Mouse (Mus musculus) T-helper 2 cell (primary cell): ENCODE data around the gene Mrrf.

Source experiments
- in situ Hi-C: fragments of 300-600 bp; cut with MboI, MseI; formaldehyde crosslinking; loops from one replicate; pipeline ENCODE4 v1.15.1; 2025; ENCODE audit warnings: high pct_unique_total_duplicates

The Mrrf gene

DNA sequence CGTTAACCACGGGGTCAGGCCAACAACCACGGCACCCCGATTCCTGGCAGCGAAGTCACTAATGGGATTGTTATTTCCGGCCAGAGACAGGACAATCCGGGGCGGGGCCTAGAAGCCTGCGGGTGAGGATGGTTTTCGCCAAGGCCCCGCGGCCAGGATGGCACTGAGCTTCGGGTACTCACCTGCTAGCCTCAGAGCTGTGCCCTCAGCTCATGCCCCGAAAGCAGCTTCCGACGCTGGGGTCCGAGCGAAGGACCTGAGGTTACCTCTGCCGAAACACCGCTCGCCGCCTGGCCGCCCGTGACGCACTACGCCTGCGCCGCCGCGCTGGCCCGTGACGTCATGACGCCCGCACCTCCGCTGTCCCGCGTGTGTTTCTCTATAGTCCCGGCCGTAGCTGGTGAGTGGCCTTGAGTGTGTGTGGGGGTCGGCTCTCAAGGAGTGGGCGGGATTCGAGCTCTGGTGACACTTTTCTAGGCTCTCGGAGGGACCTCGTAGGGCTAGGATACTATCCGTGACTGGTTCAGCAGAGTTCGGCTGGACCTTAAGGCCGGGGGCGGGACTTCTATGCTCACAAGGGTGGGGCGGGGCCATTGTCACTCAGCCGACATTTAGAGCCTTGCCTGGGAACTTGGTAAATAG is at the start of gene Mrrf, which contains the start of gene Rbm18:
Mrrf (plus strand) TSS at position 90 of the 642 bp plus-strand sequence.
Rbm18 (minus strand) TSS at position 474 of the 642 bp plus-strand sequence.
- in situ Hi-C loops, result no loop called here

DNA sequence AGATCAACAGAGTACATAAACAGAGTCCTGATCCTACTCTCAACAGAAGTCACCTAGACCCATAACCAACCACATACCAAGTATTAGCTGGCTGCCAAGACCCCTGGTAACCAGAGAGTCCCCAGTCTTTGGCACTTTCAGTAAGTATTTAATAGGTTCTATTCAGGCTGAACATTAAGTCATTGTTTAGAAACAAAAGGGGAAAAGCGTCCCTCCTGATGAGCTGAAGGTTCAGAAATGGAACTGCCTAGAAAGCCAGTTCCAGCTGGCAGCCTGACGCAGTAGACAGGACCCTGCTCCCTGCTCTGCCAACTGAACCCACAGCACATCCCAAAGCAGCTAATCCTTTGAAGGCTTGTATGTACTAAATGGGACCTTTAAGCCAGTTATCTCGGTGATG is 47.0 kb upstream of the Mrrf start:
- in situ Hi-C loops, result loop anchor here (5.0 kb wide), 1 partner anchor 77 kb away; no protein-coding TSS in a partner anchor

DNA sequence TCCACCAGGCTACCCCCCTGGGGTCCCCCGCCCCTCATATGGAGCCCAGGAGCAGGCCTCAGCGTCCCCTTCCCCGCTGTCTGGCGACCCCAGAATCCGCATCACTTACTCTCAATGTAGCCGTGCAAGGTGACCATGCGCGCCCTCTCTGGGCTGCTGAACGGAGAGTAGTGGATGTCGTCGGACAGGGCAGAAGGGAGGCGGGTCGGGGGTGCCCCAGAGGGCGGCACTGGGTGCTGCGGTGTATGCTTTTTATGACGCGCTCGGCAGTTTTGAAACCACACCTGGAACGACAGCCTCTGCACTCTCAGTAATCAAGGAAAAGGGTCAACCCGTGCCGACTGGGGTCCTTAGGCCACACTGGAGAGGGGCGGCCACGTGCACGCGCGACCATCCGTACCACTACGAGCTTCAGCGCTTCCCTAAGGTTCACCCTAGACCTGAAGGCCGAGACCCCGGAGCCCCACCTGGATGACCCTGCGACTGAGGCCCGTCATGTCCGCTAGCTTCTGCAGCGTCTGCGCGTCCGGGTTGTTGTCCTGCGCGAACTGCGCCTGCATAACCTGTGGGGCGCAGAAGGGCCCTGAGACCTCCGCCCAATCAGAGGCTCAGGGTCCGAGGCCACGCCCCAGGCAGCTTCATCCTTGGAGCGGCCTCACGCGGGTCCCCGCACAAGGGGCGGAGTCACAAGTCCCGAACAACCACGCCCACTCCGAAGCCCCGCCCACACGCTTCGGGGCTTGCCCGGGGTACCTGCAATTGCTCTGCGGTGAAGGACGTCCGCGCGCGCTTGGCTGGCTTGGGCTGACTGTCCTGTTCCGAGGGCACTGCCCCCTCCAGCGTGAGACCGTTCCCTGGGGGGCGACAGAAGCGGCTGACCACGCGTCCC is 45.1 kb upstream of the Mrrf start:
- in situ Hi-C loops, result no loop called here

DNA sequence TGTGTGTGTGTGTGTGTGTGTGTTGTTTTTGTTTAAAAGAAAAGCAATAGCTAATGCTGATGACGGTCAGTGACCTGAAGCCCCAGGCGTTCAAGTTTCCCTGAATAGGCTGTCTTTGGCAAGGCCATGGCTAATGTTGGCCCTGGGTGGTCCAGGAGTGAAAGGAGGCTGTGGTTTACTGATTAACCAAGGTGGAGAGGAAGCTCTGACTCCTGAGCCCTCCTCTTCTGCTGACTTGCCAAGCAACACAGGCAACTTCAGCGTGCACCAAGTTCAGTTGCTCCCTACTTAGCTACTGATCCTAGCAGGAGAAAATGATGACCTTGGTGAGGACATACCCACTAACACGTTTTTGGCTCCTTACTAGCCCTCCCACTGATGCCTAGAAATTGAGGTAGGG is 43.4 kb upstream of the Mrrf start:
- in situ Hi-C loops, result no loop called here

DNA sequence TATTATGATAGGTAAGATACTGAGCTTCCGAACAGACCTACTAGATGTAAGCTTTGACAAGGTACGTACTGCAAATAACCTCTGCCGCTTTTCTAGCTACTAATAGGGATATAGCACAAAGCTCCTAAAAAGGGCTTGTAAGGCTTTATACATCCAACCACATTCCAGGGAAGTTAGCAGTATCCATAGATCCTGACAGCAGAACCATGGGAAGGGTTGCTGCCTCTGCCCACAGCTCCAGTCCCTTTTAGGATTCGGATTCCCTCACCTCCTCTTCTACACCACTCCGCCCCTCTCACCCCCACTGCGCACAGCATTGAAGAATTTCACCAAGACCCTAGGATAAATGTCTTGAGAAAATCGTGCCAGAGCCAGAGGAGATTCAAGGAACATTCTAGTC is 42.9 kb upstream of the Mrrf start:
- in situ Hi-C loops, result no loop called here

DNA sequence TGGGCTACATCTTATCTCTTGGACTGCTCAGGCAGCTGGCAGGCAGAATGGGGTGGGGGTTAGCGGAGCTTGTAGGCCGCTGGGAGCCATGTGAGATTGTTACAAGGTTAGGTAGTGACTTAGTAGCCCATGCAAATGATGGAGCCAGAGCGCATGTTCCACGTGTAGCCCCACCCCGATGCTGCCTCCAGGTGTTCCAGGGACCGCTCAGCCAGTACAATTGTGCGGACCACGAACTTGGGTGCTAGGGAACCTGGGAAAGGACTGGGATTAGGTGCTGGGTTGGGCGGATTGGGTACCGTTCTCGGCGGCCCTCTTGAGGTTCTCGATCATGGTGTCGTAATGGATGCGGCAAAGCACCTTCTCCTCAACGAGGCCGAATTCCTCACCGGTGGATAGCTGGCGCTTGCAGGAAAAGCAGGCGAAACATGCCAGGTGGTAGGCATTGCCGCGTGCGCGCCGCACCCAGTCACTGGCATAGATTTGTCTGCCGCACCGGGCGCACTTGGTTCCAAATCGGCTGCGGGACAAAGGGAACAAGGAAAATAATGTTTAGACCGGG is 42.2 kb upstream of the Mrrf start:
- in situ Hi-C loops, result no loop called here

DNA sequence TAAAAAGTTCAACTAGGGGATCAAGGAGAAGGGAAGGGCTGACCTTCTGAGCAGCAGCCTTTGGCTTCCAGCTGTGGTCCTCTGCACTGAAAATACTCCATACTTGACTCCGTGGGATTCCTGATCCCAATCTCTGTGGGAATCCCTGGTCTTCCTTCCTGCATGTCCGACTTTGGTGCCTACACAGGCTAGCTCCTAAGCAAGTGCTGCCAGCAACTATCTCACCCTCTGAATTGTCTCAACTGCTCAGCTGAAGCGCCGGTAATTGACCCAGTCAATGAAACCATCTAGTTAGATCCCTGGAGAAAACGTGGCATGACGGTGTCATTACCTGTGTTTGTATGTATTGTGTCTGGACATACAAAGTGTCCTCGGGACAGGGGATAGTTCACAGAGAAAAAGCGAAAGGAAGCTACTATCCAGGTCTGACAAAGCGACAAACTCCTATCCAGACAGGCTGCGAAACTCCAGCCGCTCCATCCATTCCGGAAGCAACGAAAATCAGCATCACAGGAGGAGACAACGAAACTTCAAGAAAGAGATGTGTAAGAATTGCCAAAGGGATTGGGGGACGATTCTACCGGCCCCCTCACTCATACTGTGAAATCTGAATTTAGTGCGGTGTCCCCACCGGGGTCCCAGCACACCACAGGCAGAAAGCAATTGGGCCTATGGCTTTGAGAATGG is 38.9 kb upstream of the Mrrf start:
- in situ Hi-C loops, result no loop called here

DNA sequence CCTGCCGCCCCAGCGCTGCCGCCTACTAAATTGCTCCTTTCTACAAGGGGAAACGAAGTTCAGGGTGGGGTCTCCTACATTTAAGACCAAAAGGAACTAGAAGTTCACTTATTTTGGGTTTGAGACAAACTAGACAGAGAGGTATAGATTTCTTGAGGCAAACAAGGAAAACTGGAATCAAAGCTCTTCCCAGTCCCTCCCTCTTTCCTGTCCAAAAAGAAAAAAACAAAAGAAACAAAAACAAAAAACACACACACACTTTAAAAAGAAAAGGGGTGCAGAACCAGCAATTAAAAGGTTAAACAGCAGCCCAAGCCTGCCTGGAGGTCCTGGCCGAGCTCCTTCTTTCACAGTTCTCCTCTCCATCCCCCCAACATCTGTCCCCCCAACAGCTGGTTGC is 38.2 kb upstream of the Mrrf start:
- in situ Hi-C loops, result no loop called here

DNA sequence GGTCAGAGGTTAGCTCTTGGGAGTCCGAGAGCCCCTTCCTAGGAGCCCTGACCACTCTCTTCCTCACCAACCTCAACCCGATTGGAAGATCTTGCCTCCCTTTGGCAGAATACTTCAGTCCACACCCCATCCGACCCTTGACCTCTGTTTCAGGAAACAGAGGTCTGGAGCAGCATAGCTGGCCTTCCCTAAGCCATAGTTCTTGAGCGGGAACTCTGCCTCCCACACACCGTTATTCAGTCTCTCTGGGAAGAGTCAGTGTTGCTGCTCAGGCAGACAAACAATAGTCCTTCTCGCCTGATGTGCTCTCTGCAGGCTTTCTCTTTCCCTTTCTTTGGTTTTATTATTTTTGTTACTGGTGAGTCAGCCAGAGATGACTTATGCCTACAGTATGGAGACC is 36.5 kb upstream of the Mrrf start:
- in situ Hi-C loops, result no loop called here

DNA sequence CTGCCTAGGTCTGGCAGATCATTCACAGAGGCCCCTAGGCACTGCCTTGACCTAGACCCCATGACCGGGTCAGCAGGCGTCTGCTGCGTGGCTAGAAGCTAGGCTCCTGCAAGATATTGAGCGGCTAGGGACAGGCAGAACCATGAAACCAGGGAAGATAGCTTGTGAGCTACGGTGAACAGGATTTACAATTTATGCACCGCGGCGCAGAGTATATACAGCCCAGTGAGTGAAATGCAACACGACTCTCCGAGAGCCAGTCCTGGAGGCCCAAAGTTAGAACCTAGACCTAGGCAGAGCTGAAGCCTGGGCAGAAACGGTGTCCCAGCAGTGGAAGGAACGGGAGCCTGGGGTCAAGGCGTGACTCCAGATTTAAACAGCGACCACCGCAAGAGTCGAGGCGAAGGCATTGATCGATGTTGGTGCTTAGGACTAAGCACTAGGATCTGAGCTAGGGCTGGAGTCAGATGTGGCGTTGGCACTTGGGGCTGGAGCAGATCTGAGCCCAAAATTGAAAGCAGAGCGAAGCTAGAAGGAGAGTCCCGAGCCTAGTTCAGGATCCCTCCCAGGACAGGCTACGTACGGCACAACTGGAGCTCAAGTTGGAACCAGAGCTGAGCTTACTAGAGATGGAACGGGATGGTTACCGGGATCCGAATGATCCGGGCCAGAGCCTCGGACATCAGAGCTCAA is 34.2 kb upstream of the Mrrf start:
- in situ Hi-C loops, result no loop called here

DNA sequence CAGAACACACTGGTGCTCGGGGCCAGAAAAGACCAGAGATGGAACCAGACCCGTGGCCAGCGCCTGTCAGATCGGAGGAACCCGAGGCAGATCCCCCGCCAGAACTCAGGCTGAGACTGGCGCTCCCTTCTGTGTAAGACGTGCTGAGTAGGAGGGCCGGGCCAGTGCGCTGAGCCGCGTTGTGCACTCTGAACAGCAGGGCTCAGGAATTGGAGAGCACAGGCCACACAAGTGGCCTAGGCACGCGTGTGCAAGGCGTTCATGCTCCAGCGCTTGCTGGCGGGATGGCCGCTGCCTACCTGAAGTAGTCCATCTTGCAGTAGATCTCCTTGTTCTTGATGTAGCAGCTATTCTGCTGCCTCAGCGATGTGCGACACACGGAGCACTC is 33.6 kb upstream of the Mrrf start:
- in situ Hi-C loops, result no loop called here

DNA sequence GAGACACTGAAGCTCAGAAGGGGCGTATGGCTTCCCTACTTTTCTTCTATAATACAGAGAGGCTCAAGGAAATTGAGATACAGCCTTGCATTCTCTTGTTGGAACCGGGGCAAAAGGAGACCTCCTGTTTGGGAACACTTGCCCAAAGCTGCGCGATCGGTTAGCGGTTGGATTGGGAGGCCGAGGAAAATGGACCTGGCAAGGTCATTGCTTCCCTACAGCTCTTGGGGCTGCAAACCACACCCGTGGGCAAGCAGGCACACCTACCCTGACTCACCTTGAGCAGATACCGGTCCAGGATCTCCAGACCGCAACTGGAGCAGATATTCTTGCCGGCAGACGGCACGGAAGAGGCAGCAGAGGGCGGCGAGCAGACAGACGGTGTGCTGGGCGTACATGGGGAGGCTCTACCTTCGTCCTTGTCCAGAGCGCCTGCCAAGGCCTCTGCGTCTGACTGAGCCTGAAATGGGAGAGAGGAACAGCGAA is 33.1 kb upstream of the Mrrf start:
- in situ Hi-C loops, result no loop called here

DNA sequence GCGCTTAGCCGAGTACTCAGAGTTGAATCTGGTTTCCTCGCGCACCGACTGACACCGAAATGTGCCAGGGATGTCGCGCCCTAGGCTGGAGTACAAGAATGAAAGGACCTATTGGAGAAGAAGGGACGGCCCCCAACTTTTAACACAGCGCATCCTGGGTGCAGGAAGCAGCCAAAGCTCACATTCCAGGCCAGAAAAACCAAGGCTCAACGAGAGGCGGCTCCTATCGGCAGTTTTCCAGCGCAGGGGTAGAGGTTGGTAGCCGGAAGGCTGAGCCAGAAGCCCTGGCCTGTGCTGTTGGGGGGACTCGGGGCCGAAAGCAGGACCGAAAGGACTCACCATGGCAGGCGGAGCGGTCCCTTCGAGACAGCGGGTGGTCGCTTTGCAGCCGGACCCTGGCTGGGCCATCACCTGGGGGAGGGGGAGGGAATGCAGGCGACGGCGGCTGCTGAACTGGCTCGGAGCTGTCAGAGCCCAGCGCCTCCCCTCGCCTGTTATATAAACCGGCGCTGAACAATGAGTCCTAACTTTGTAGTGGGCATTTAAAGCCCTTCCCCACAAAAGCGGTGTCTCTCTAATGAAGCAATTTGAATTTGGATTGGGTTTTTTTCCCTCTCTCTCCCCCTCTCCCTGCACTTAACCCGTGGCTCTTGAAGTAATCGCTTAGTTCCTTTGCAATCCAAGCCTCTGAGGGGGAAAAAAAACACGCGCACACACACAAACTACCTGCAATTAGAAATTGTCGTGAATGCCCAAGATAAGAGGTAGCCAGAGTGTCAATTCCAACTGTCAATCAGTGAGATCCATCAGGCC is 32.4 kb upstream of the Mrrf start:
- in situ Hi-C loops, result no loop called here

DNA sequence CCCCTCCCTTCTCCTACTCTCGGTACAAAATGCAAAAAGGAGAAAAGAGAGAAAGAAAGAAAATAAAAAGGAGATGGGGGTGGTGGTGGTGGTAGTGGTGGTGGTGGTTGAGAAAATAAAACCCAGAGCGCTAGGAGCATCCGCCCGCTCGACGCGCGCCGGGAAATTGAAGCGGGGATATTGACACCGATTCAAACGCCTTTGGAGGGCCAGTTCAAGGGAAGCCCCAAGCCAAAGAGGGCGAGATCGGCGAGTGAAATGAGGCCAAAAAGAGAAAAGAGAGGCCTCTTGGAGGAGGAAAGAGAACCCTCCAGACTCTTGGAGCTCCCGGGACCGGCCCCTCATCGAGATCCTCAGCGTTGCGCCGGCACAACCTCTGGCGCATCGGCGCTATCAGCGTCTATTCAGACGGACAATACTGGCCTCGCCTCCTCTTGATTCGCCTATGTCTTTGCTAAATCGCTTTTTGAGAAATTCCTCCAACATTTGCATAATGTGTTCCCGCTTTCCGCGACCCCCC is 31.7 kb upstream of the Mrrf start:
- in situ Hi-C loops, result no loop called here

DNA sequence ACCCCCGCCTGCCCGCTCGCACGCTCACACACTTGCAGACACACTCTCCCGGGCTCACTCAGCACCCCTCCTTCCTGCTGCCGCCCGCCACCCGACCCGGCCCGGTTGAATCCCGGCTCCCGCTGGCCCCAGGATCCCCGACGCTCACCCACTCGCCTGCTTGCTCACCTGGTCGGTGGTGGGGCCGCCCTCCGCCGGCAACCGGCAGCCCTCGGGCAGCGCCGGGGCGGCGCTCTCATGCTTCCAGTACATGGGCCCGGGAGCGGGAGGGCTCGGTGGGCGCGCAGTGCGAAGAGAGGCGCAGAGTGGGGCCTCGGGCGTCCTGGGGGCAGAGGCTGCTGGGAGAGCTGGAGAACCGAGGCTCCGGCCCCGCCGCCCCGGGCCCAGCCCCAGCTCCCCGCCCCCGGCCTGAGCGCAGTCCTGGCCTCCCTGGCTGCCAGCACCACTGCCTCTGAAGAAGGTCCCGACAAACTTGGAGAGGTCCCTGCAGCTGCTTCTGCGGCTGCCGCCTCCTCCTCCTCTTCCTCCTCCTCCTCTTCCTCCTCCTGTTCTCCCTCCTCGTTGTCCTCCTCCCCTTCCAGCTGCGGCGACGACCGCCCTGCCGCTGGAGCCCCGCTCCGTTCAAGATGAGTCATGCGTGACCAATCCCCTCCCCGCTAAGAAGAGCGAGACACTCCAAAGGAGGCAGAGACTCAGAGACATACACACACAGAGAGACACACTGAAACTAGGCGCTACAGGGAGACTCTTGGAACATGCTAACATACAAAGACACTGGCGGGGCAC is 31.0 kb upstream of the Mrrf start, which contains the start of gene Lhx6:
Lhx6 (minus strand) TSS at position 453 of the 786 bp plus-strand sequence.
- in situ Hi-C loops, result no loop called here

DNA sequence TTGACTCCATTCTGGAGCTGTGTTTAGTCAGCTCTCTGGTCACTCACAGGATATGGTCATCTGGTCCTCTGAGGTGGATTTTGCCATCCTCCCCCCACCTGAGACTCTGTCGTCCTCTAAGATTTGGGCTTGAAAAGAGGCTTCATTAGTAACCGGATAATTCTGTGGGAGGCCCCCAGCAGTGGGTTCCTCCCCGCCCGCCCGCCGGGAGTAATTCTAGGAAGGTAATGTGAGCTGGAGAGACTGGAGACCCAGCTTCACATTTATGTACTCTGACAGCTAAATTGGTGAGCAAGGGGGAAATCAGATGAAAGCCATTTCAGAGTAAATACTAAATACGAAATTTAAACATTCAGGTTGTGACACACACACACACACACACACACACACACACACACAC is 27.6 kb upstream of the Mrrf start:
- in situ Hi-C loops, result no loop called here

DNA sequence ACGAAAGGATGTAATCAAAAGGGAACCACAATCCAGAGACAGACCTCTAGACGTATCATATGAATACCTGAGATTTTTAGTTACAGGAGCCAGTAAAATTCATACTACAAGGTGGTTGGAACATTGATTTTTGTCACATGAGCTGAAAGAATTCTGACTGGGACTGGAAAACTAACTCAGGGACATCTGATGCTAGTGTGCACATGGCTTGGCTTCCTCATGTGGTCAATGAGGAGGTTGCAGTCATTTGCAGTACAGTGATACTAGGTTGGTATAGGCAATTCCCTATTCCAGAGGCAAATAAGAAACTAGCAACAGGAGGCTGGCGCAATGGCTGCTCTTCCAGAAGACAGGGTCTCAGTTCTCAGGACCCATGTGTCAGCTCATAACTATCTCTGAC is 23.6 kb upstream of the Mrrf start:
- in situ Hi-C loops, result no loop called here

DNA sequence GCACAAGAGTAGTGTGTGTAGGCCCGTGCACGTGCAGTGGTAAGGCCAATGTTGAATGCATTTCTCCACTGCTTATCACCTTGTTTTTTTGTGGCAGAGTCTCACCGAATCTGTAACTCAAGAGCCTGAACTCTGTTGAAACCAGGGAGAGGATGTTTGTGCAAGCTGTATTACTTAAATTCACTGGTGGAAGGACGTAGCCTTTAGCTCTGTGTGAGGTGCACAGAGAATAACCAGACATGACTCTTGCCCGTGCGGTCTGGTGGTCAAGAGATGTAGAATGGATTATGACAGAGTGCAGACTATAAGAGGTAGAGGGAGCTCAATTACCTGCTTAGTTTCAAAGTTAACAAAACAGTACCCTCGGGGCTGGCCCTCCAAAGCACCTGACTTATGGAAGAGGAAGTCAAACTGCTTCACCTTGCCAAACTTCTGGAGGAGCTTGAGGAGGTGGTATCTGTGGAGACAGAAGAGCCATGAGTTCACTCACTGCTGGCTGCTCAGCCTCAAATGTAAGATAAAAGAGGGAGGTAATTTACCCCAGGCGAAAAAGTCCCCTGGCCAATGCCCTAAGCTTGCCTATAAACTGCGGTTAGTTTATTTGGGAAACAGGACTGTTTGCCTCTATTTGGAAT is 9.3 kb upstream of the Mrrf start:
- in situ Hi-C loops, result loop anchor here (10.0 kb wide), 1 partner anchor 848 kb away; no protein-coding TSS in a partner anchor

DNA sequence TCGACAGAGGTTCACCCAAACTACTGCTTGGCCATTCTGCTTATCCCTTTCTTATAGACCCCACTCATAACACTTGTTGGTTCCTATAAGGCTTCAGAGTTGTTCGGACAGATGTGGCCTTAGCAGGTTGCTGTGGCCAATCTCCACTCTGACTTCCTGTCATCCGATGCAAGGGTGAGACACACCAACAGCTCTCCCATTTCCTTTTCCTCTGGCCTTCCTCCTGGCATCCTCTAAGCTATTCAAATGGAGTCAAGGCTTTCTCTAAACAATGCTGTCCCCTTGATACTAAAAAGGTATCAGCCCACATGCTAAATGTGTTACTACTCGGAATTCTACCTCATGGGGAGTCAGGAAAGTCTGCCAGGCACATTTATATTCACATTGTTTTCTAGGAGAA is 8.2 kb upstream of the Mrrf start:
- in situ Hi-C loops, result loop anchor here (10.0 kb wide), 1 partner anchor 847 kb away; no protein-coding TSS in a partner anchor
